18 mouse cellular contexts compared by ENCODE assay signal in genomic region chr7:31063074-31063560, GRCm38 (mm10). TPM values are rescaled to one million over a fixed set of nuclear protein-coding genes. Genes with fewer than 3 reads are reported as not detected.
A peak's percentile ranks its signal among the peaks of the same experiment; 100 is the strongest.
DNase-seq lines count a peak whose midpoint lies in the region.
"Had no signal": no experiment of that assay in that cellular context is flagged by ENCODE, and none has a peak within 500 bp of the region (broad histone marks: within the 10 kb centered on the region; RNA-seq: fewer than 3 reads in every experiment).

No protein-coding gene starts in this region.

- intact Hi-C loops in heart, postnatal 10 days (cut with DNase I): no loop called here

- peak; percentile 90 for DNase-seq in heart, adult 11 months
- no peak for DNase-seq in heart, postnatal 10 days
- DNase-seq in 3T3-L1 (ENCODE audit: low read depth, low spot score): peak; percentile 69
- DNase-seq in spleen, postnatal 4 days (ENCODE audit: low spot score in 2 of 2): no peak
- no peak for DNase-seq in adrenal gland, postnatal 4 days (ENCODE audit: low spot score in 2 of 2)
- DNase-seq: adrenal gland, adult 8-10 months; adrenal gland, postnatal 14 days; adrenal gland, postnatal 36 days; cerebellum, adult 11 months; cerebellum, adult 18-20 months; cerebellum, adult 8-10 months; cerebellum, adult 9-11 months; cerebellum, postnatal 14 days; cerebellum, postnatal 36 days; embryo, embryonic 11 days had no signal

RNA-seq across cellular contexts. Expression of gene Lgi4, which starts 4.0 kb away (rescaled TPM):
- total RNA-seq in heart, postnatal 10 days (2021): 1 to 10 TPM; 3.0 to 4.3 TPM
- 1 to 10 TPM; 6.8 to 6.9 TPM for total RNA-seq in adrenal gland, postnatal 4 days (2021)
- total RNA-seq: common myeloid progenitor, adult 5-6 weeks; MEL had no signal

RNA-seq across cellular contexts. Expression of gene Fxyd1, which starts 6.1 kb away (rescaled TPM):
- 100 to 1,000 TPM; 695 to 726 TPM for total RNA-seq in heart, postnatal 10 days (2021)
- 100 to 1,000 TPM; 141 to 173 TPM for total RNA-seq in adrenal gland, postnatal 4 days (2021)
- total RNA-seq: ES-E14, MEL had no signal

RNA-seq across cellular contexts. Expression of gene Fxyd7, which starts 11.8 kb away (rescaled TPM):
- total RNA-seq in heart, postnatal 10 days (2021): 1 to 10 TPM; 1.3 to 1.6 TPM
- total RNA-seq in adrenal gland, postnatal 4 days (2021): 10 to 100 TPM in 1 of 2 experiments, 1 to 10 TPM in 1; 8.9 to 13.3 TPM
- total RNA-seq: common myeloid progenitor, adult 5-6 weeks; ES-E14; MEL had no signal

RNA-seq across cellular contexts. Expression of gene Fxyd3, which starts 13.4 kb away (rescaled TPM):
- 1 to 10 TPM; 2.8 to 5.1 TPM for total RNA-seq in heart, postnatal 10 days (2021)
- total RNA-seq in adrenal gland, postnatal 4 days (2021): 1 to 10 TPM; 2.0 to 5.9 TPM
- total RNA-seq: common myeloid progenitor, adult 5-6 weeks; MEL had no signal

RNA-seq across cellular contexts. Expression of gene Fxyd5, which starts 20.8 kb away (rescaled TPM):
- total RNA-seq in heart, postnatal 10 days (2021): 10 to 100 TPM; 30.4 to 33.5 TPM
- 10 to 100 TPM; 30.0 to 31.2 TPM for total RNA-seq in adrenal gland, postnatal 4 days (2021)

Comparison
In these comparisons a context has a peak if more than half of its experiments do, and no peak if none do; other contexts are left out.
1. DNase-seq: peak in heart, adult 11 months (single experiment) and 3T3-L1 (single experiment); none in heart, postnatal 10 days (0 of 2), spleen, postnatal 4 days (0 of 2) and adrenal gland, postnatal 4 days (0 of 2).
2. RNA of gene Fxyd1, which starts 6.1 kb away (total RNA-seq): 695 to 726 TPM in heart, postnatal 10 days; 141 to 173 TPM in adrenal gland, postnatal 4 days; every median in the first group is over 4 times any median in the second.